Mouse (Mus musculus): ENCODE measurements around the gene Zfp986. TPM values are rescaled to one million over a fixed set of nuclear protein-coding genes. Genes with fewer than 3 reads are reported as not detected.
"Not testable (repeated sequence)": the region's sequence is repeated elsewhere in the genome, so short reads cannot be mapped to it uniquely, and the experiment has no call there.

Gene Zfp986
- polyA plus RNA-seq (2012; rRNA removed), result not detected in 2 replicates

- not testable (repeated sequence) for H3K27me3 ChIP-seq (ENCODE audit: control insufficient read depth, insufficient read depth, low read length); H3K4me1 ChIP-seq (ENCODE audit: control insufficient read depth, insufficient read depth, low read length); H3K4me3 ChIP-seq (ENCODE audit: control insufficient read depth, low read depth, low read length)
These were observed at the start of gene Zfp986 for GRCm38 (mm10) chr4:145868494-145868893. Gene Zfp986, plus strand, starts transcription at chr4:145868794.

DNA sequence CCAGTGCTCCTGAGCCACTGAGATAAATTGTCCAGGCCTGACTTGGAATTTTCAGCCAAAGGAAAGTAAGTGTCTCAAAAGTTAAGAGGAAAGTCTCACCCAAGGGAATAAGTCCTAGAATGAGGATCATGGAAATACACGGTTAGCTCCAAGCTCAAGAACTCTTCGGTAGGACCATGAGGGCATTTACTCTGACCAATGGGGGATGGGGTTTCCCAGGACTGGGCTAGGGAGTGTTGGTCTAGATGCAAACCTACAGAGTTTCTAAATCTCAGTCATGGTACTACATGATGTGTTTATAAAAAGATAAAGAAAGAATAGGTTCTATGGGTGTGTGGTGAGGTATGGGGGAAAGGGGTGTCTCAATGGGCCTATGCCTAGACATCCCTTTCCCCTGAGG lies 48.6 kb upstream of the Zfp986 start:
- H3K36me3 ChIP-seq (ENCODE audit: control insufficient read depth, insufficient read depth, low read length); H3K27ac ChIP-seq (ENCODE audit: control insufficient read depth, insufficient read depth, low read depth, low read length); H3K4me3 ChIP-seq (ENCODE audit: control insufficient read depth, low read depth, low read length); H3K27me3 ChIP-seq (ENCODE audit: control insufficient read depth, insufficient read depth, low read length); H3K4me1 ChIP-seq (ENCODE audit: control insufficient read depth, insufficient read depth, low read length): not testable (repeated sequence)

More at GRCm38 (mm10) chr4:145868494-145868893, at the start of gene Zfp986:
- H3K27ac ChIP-seq (ENCODE audit: control insufficient read depth, insufficient read depth, low read depth, low read length); H3K36me3 ChIP-seq (ENCODE audit: control insufficient read depth, insufficient read depth, low read length): not testable (repeated sequence)

DNA sequence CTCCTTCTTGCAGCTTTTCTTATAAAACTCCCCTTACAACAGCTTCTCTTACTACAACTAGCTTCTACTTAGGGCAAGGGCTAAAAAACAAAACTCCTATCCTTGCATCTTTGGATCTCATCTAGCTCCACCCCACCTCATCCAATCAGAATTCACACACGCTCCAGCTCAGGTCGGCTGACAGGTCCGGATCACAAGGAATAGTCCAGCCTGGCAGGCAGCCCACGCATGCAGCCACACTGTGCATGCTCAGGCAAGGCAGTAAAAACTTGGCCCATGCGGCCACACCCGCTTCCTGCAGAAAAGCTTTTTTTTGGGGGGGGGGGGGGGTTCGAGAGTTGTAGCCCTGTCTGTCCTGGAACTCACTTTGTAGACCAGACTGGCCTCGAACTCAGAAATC lies 43.0 kb upstream of the Zfp986 start:
- not testable (repeated sequence) for H3K36me3 ChIP-seq (ENCODE audit: control insufficient read depth, insufficient read depth, low read length); H3K27me3 ChIP-seq (ENCODE audit: control insufficient read depth, insufficient read depth, low read length); H3K4me1 ChIP-seq (ENCODE audit: control insufficient read depth, insufficient read depth, low read length); H3K4me3 ChIP-seq (ENCODE audit: control insufficient read depth, low read depth, low read length); H3K27ac ChIP-seq (ENCODE audit: control insufficient read depth, insufficient read depth, low read depth, low read length)

GRCm38 (mm10) chr4:145831328-145832062 lies 37.1 kb upstream of the Zfp986 start:
- H3K27ac ChIP-seq (ENCODE audit: control insufficient read depth, insufficient read depth, low read depth, low read length); H3K4me1 ChIP-seq (ENCODE audit: control insufficient read depth, insufficient read depth, low read length): not testable (repeated sequence)

GRCm38 (mm10) chr4:145836300-145836862 lies 32.2 kb upstream of the Zfp986 start:
- H3K4me3 ChIP-seq (ENCODE audit: control insufficient read depth, low read depth, low read length), result peak overlapping the region; percentile 63

More at GRCm38 (mm10) chr4:145831328-145832062, 37.1 kb upstream of the Zfp986 start:
- H3K27me3 ChIP-seq (ENCODE audit: control insufficient read depth, insufficient read depth, low read length); H3K36me3 ChIP-seq (ENCODE audit: control insufficient read depth, insufficient read depth, low read length); H3K4me3 ChIP-seq (ENCODE audit: control insufficient read depth, low read depth, low read length): not testable (repeated sequence)

GRCm38 (mm10) chr4:145836863-145837440 lies 31.6 kb upstream of the Zfp986 start:
- peak overlapping the region; percentile 75 for H3K4me3 ChIP-seq (ENCODE audit: control insufficient read depth, low read depth, low read length)
- not testable (repeated sequence) for H3K4me1 ChIP-seq (ENCODE audit: control insufficient read depth, insufficient read depth, low read length); H3K27me3 ChIP-seq (ENCODE audit: control insufficient read depth, insufficient read depth, low read length); H3K36me3 ChIP-seq (ENCODE audit: control insufficient read depth, insufficient read depth, low read length); H3K27ac ChIP-seq (ENCODE audit: control insufficient read depth, insufficient read depth, low read depth, low read length)

More at GRCm38 (mm10) chr4:145836300-145836862, 32.2 kb upstream of the Zfp986 start:
- not testable (repeated sequence) for H3K27me3 ChIP-seq (ENCODE audit: control insufficient read depth, insufficient read depth, low read length); H3K36me3 ChIP-seq (ENCODE audit: control insufficient read depth, insufficient read depth, low read length); H3K4me1 ChIP-seq (ENCODE audit: control insufficient read depth, insufficient read depth, low read length); H3K27ac ChIP-seq (ENCODE audit: control insufficient read depth, insufficient read depth, low read depth, low read length)

DNA sequence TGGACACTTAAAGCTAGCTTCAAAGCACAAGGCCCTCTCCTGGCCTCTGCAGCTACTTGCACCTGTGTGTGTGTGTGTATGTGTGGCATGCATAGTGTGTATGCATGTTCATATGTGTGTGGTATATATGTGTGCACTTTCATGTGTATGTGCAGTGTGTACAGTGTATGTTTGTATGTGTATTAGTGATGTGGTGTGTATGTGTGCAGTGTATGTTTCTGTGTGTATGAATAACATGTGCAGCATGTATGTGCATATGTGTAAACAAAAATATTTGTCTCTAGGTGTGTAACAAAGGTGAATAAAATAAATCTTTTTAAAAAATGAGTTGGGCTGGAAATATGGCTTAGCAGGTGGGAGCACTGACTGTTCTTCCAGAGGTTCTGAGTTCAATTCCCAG lies 21.8 kb upstream of the Zfp986 start:
- not testable (repeated sequence) for H3K27me3 ChIP-seq (ENCODE audit: control insufficient read depth, insufficient read depth, low read length); H3K27ac ChIP-seq (ENCODE audit: control insufficient read depth, insufficient read depth, low read depth, low read length); H3K4me3 ChIP-seq (ENCODE audit: control insufficient read depth, low read depth, low read length); H3K4me1 ChIP-seq (ENCODE audit: control insufficient read depth, insufficient read depth, low read length); H3K36me3 ChIP-seq (ENCODE audit: control insufficient read depth, insufficient read depth, low read length)

DNA sequence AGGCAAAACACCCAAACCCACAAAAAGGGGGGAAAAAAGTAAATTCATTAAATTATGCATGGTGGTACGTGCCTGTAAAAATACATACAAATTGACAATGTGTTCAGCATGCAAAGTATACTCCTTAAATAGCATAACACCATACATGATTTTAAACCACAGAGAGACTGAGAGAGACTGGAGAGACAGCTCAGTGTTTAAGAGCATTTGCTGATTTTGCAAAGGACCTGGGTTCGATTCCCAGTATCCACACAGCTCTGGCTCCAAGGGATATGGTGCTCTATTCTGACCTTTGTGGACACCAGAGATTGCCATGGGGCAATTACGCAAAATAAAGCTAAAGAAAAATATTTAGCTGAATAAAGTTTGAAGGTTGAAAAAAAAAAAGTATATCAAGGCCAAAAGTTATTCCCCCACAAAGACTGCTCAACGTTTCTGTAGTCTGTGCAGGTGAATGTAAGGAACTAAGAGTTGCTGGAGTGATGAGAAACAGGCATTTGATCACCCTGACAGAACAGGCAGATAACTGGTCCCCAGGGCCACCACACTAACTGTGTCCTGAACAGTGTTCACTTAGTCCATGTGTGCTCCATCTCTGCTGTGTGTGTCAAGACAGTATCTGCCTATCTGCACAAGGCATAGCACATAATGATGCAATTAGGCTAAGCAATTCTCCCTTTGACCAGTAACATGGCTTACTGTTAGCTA lies 20.3 kb upstream of the Zfp986 start:
- not testable (repeated sequence) for H3K27ac ChIP-seq (ENCODE audit: control insufficient read depth, insufficient read depth, low read depth, low read length); H3K36me3 ChIP-seq (ENCODE audit: control insufficient read depth, insufficient read depth, low read length); H3K27me3 ChIP-seq (ENCODE audit: control insufficient read depth, insufficient read depth, low read length); H3K4me3 ChIP-seq (ENCODE audit: control insufficient read depth, low read depth, low read length); H3K4me1 ChIP-seq (ENCODE audit: control insufficient read depth, insufficient read depth, low read length)

DNA sequence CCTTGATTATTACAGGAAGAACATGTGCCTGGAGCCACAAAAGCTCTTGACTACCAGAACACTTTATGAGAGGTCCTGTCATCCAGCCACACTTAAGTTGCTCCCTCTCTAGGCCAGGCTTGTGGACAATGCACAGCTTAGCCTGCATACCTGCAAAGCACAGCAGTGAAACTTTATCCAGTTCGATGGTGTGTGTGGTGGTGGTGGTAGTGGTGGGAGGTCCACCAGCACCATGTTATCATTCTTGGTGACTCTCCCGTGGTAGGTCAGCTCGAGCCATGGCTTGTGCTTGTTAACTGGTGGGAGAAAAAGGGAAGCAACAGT lies 19.7 kb upstream of the Zfp986 start:
- H3K36me3 ChIP-seq (ENCODE audit: control insufficient read depth, insufficient read depth, low read length); H3K27ac ChIP-seq (ENCODE audit: control insufficient read depth, insufficient read depth, low read depth, low read length); H3K27me3 ChIP-seq (ENCODE audit: control insufficient read depth, insufficient read depth, low read length); H3K4me1 ChIP-seq (ENCODE audit: control insufficient read depth, insufficient read depth, low read length); H3K4me3 ChIP-seq (ENCODE audit: control insufficient read depth, low read depth, low read length): not testable (repeated sequence)

GRCm38 (mm10) chr4:145851421-145851820 lies 17.2 kb upstream of the Zfp986 start:
- H3K4me3 ChIP-seq (ENCODE audit: control insufficient read depth, low read depth, low read length); H3K4me1 ChIP-seq (ENCODE audit: control insufficient read depth, insufficient read depth, low read length); H3K36me3 ChIP-seq (ENCODE audit: control insufficient read depth, insufficient read depth, low read length); H3K27me3 ChIP-seq (ENCODE audit: control insufficient read depth, insufficient read depth, low read length); H3K27ac ChIP-seq (ENCODE audit: control insufficient read depth, insufficient read depth, low read depth, low read length): not testable (repeated sequence)

- not testable (repeated sequence) for H3K4me1 ChIP-seq (ENCODE audit: control insufficient read depth, insufficient read depth, low read length); H3K27ac ChIP-seq (ENCODE audit: control insufficient read depth, insufficient read depth, low read depth, low read length); H3K4me3 ChIP-seq (ENCODE audit: control insufficient read depth, low read depth, low read length); H3K27me3 ChIP-seq (ENCODE audit: control insufficient read depth, insufficient read depth, low read length); H3K36me3 ChIP-seq (ENCODE audit: control insufficient read depth, insufficient read depth, low read length)
These were observed 4.7 kb upstream of the Zfp986 start for GRCm38 (mm10) chr4:145863872-145864271.

All from testis, adult 2 months (tissue).